Mouse (Mus musculus): Measurements from ENCODE around the gene Dop1a.

Gene Dop1a

DNA sequence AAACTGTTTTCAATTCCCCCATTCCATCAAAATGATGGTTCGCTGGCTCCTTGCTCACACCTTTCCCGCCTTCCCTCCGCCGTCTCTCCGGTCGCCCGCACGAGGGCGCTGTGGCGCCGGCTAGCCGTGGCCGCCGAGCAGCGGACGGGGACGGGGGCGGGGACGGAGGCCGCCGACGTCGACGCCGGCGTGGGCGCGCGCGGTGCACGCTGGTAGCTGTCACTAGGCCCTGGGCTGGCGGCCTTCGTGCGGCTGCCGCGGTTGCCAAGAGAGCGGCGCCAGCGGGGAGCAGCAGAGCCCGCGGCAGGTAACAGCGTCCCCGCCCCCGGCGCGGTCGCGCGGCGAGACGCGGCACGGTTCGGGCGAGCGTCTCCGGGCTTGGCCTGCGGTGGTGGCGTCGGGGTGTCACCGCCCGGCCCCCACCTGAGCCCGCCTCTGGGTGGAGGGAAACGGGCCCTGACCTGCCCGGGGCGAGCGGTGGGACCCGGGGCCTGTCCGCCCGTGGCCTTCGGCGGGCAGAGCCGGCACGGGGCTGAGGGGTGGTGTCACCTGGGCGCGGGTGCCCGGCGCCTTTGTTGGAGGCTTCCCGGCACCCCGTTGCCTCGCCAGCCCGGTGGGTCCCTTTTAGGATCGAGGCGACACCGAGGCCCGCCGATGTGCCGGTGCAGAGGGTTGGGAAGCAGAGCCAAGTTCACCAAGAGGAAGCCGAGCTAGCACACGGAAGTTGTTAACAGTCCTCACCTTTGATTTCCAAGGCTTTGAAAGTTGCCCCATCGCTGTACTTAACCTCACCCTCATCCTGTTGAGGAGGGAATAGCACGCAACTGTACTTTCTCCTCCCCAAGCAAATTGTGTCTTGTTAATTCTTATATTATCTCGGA is at the start of gene Dop1a:
Gene Dop1a (plus strand): TSS at position 165 of the 881 bp plus-strand sequence.
- DNase-seq (ENCODE audit: low read depth), result peak; percentile 96

GRCm38 (mm10) chr9:86417971-86418370 is 49.0 kb upstream of the Dop1a start:
- no peak for DNase-seq (ENCODE audit: low read depth)

- no peak for DNase-seq (ENCODE audit: low read depth)
Measured at GRCm38 (mm10) chr9:86419366-86419765, 47.6 kb upstream of the Dop1a start.

DNA sequence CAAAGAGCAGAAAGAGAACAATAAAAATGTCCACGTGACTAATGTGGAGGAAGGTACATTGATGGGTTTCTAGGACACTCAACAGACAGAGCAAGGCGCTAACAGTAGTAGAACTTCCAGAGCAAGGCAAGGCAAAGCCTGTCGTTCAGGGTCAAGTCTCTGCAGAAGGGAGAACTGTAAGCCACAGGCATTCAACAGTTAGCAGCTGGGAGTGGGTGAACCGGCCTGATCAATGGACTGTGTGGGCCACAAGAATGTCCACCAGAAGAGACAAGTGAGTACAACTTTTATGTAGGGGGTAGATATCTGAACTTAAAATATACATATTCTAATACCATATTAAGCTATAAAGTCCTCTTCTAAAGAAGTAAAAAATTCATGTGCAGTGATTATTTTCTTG is 43.6 kb upstream of the Dop1a start:
- no peak for DNase-seq (ENCODE audit: low read depth)

- no peak for DNase-seq (ENCODE audit: low read depth)
Measured at GRCm38 (mm10) chr9:86435510-86435909, 31.4 kb upstream of the Dop1a start.

DNA sequence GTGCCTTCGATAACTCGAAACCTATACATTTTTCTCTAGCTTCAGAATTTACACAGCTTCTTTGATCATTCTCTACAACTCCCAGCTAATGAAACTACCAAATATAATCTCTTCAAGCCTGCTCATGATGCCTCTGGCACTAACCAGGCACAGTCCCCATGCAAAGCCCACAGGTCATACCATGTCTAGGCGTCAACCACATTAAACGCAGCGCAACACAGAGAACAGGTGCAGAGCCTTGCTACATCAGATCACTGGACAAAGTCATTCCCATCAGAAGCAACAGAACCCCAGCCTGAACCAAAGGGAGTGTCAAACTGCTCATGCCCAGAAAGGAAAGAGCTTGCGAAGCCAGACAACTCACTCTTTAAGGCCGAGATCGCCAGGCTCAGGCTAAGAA is 30.3 kb upstream of the Dop1a start:
- DNase-seq (ENCODE audit: low read depth), result no peak

DNA sequence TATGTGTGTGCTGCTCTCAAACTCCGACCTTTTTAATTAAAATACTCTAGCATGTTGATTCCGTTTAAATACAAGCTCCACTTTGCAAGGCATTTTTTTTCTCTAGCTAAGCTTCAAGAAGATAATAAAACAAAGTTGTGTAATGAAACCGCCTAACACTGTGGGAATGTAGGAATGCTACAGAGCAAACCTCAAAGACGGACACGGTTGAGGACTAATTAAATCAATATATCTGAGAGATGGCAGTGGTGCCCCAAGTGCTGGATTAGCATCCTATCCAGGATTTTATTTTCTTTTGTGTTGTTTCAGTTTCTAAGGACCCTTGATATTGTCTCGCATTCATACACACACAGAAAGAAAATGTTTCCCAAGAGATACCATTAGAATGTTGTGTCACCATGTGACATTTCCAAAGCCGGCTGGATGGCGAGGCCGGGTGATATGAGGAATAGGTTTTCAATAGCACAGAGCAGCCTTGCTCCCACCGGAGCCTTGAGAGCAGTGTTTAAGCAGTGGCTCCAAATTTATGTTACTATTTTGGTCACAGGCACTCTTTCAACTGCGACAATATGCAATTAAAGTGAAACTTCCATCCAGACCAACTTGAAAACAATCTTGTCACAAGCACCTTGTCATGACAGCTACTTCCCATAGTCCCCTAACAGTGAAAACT is 28.5 kb upstream of the Dop1a start:
- DNase-seq (ENCODE audit: low read depth), result no peak

- DNase-seq (ENCODE audit: low read depth), result no peak
Measured at GRCm38 (mm10) chr9:86442248-86442647, 24.7 kb upstream of the Dop1a start.

- no peak for DNase-seq (ENCODE audit: low read depth)
Measured at GRCm38 (mm10) chr9:86446847-86447246, 20.1 kb upstream of the Dop1a start.

- no peak for DNase-seq (ENCODE audit: low read depth)
Measured at GRCm38 (mm10) chr9:86447431-86447830, 19.5 kb upstream of the Dop1a start.

GRCm38 (mm10) chr9:86449581-86449980 is 17.4 kb upstream of the Dop1a start:
- peak; percentile 75 for DNase-seq (ENCODE audit: low read depth)

DNA sequence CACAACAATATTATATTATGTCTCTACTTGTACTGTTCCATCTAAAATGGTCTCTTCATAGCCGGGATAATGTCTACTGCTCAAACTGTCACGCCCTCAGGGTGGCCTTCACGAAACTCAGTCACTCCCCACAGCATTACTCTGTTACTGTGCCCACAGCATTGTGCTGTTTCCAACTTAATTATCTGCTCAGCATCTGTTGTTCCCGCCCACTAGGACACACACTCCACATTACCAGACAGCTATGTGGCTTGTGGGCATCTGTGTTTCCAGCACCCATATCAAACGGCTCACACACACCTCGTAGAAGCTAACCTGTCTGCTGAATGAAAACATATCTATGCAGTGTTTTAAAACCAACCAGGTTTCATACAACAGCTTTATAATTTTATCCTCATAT is 15.9 kb upstream of the Dop1a start:
- DNase-seq (ENCODE audit: low read depth), result no peak

- peak; percentile 71 for DNase-seq (ENCODE audit: low read depth)
Measured at GRCm38 (mm10) chr9:86451617-86452016, 15.3 kb upstream of the Dop1a start.

- no peak for DNase-seq (ENCODE audit: low read depth)
Measured at GRCm38 (mm10) chr9:86453626-86454025, 13.3 kb upstream of the Dop1a start.

DNA sequence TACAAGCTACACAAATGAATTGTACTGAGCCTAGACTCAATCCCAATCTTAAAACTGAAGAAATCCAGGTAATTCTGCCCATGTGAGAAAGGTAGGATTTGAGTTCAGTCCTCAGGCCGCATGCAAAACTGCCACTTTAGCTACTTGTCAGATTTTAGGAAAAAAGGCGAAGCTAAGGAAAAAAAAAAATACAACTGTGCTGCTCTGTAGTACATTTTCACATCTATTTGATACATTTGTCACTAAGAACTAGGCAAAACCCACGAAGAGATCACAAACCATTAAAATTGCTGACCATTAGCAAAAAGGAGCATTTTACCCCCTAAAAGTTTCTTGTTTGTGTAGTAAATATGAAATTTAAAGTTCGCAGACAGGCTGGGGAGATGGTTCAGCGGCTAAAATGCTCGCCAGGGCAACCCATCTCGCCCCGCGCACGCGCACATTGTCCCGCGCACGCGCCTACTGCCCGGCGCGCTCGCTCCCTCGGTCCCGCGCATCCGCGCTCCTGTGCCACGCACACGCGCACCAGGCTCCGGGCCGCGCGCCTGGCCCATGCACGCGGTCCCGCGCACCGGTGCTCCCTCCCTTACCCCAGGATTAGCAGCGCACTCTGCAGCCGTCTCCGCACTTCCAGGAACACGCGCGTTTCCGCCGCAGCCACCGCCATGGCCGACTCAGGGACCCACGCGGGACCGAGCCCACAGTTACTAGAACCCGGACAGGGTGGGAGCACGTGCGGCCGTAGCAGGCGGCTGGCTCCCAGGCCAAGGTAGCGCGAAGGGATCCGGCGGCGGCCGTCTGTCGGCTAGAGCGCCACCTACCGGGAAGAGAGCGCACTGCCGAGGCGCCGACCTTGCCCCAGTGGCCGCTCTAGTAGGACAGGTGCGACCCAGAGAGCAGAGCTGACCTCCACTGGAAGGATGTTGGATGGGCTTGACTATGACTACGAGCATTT is 2.5 kb upstream of the Dop1a start, which contains the start of gene Ube2cbp:
Gene Ube2cbp (minus strand): TSS at position 800 of the 955 bp plus-strand sequence.
- peak; percentile 92 for DNase-seq (ENCODE audit: low read depth)

GRCm38 (mm10) chr9:86475956-86476355 is 9.0 kb downstream of the Dop1a start:
- no peak for DNase-seq (ENCODE audit: low read depth)

DNA sequence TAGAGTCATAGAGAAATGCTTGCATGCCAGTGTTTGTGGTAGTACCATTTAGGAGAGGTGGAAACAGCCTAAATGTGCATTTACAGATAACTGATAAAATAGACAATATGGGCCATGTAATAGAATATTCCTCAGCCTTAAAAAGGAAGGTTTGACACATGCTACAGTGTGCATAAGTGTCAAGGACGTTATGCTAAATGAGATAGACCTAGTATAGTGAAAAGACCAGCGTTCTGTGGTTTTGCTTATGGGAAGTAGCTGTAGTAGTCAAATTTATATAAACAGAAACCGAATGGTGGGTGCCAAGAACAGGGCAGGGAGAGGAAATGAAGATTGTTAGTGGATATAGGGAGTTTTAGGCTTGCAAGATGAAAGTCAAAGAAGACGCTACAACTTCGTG is 9.8 kb downstream of the Dop1a start:
- no peak for DNase-seq (ENCODE audit: low read depth)

DNA sequence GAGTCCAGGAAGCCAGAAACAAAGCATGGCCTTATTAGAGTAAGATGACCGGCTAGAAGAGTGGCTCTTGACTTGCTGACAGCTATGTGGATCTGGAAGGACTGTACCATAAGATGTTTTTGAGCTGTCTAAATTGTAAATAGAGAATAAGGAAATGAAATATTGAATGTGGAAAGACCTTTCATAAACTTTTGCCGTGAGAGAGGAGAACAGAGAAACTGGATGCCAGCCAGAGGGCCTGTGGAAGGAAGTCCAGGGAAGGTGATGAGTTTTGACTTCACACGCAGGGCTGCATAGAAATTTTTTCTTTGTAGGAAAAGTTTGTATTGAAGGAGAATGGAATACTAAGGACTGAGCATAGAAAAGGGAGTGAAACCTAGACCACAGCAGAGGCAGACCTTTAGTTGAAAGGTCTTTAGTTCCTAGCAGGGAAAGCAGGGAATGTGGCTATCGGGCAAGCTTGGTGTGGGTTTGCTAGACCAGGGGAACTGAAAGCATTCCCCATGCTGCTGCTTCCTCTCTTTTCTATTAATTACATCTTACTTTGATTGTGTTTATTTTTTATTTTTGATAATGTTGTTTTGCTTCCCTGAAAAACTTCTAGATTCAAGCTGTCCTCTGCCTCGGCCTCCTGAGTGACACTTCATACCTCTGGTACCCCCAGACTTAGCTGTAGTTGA is 11.6 kb downstream of the Dop1a start:
- DNase-seq (ENCODE audit: low read depth), result no peak

DNA sequence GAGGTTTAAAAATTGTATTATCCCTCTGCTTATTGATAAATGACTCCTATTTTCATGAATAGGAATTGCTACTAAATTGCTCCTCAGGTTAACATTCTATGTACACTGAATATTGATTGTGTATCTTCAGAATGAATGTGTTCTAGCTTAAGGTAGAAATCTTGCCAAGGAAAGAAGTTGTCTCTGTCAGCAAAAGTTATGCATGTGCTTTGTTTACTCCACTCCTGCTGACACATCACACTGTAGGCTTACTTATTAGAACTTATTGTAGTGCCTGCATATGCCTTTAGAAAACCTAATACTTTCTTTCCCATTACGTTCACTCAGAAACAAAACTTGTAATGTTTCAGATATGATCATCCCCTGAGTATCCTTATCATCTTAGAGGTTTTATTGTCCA is 15.3 kb downstream of the Dop1a start:
- DNase-seq (ENCODE audit: low read depth), result no peak

- no peak for DNase-seq (ENCODE audit: low read depth)
Measured at GRCm38 (mm10) chr9:86491740-86492139, 24.8 kb downstream of the Dop1a start.

DNA sequence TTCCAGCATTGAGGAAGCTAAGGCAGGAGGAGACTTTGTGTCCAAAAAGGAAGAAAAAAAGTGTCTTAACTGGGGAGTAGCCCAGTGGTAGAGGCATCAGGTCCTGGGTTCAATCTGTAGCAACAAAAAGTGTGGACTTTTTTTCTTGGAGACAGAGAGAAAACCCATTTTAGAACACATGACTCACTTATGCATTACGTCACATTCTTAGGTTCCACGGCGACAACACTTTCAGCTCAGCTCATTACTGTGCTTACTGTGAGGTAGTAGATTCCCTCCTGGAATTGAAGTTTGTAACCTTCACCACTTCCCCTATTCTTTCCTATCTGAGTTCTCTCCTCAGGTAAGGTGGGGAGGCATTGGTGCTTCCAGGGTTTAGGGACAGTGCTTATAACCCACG is 29.3 kb downstream of the Dop1a start:
- no peak for DNase-seq (ENCODE audit: low read depth)

DNA sequence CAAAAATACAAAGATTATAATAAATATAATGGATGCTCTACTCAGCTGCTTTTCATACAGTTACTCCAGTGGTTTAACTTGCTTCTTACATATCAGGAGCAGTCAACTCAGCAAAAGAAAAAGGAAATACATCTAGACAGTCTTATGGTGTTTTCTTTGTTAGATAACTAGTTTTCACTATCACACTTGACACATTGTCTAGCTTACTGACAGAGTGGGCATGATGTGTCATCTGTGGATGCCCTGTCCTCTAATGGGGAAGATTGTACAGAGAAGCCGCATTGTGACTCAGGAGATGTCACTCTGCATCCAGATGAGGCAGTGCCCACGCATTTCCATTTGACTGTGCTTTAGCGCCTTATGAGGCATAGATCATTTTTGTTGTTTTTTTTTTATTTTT is 32.1 kb downstream of the Dop1a start:
- DNase-seq (ENCODE audit: low read depth), result no peak

Data from naive thymus-derived CD4-positive, alpha-beta T cell, adult 2 months (primary cell).